Mouse (Mus musculus): ENCODE results near the gene Eno4.

DNA sequence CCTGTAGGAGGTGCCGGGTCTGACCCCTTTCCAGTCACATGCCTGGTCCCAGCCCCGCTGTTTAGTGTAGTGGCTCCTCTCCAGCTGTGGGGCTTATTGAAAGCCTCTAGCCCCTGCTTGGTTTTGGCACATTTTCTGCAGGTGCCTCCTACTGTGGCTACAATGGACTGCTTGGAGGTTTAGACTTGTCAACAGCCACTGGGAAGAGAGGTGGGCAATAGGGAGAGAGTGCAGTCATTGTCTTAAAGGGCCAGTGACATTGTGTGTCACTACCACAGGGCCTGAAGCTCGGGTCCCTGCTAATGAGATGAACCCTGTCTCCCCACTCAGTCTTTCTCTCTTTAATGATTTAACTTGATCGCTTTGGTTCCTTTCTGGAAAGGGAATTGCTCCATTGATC is 10.2 kb upstream of the Eno4 start:
- no peak for TF ChIP-seq MAX (IDR thresholded peaks at IDR 0.05)
- no peak for TF ChIP-seq USF1 (IDR thresholded peaks at IDR 0.05; ENCODE audit: low read depth)

Measured in C2C12 (cell line).